Mouse (Mus musculus): ENCODE results near the gene Gtf2i.
A peak's percentile ranks its signal among the peaks of the same experiment; 100 is the strongest.

Gtf2i gene

DNA sequence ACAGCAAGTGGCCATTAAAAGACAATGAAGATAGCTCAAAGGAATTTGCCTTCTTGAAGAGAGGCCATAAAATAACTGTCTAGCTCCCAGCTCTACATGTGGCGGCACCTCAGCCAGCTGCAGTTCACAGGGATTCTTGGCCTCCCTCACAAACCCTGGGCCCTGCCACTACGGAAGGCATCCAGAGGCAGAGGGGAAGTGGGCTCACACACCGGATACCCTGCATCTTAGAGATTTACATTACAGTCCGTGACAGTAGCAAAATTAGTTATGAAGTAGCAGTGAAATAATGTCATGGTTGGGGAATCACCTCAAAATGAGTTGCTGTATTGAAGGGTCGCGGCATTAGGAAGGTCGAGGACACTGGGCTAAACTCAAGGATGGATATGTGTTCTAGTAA, 126.0 kb downstream of the Gtf2i start:
- peak; percentile 51 for DNase-seq
